Mouse (Mus musculus) heart, postnatal 0 days (tissue): ENCODE measurements at regions not wholly inside any gene's neighbourhood (a gene's known extent, or its start where the extent isn't known, plus 50 kb on each side); places are given as distances from the start of the nearest gene placed in this dataset.

Source experiments
- CTCF ChIP-seq: IDR thresholded peaks from 2 replicates; pipeline ENCODE4 v1.5.1; 2016; ENCODE audit warnings: antibody characterized with exemption, control low read depth, low read depth
- EP300 ChIP-seq: IDR thresholded peaks from 2 replicates; pipeline ENCODE4 v1.6.1; 2016; ENCODE audit warnings: antibody characterized with exemption, low read depth

- TF ChIP-seq CTCF: no peak
- TF ChIP-seq EP300: no peak
These were observed 182.7 kb downstream of the Rab11fip4 start for GRCm38 (mm10) chr11:79773755-79774154.
